Mouse (Mus musculus) midbrain, postnatal 0 days (tissue): ENCODE measurements around the gene Fbxw7. TPM values are rescaled to one million over a fixed set of nuclear protein-coding genes. Genes with fewer than 3 reads are reported as not detected.

ENCODE experiments used
- ATAC-seq: fragments of 200-750 bp; cut with Nextera tagmentation; 2 replicates; pipeline ENCODE4 v1.8.0; 2017; ENCODE audit warnings: moderate number of reproducible peaks, mild to moderate bottlenecking, moderate TSS enrichment, moderate library complexity; ENCODE audit not compliant: low FRiP score
- DNase-seq: peaks from one replicate; pipeline ENCODE4 v3.0.0-alpha.2; 2015; ENCODE audit warnings: low spot score
- H3K27ac ChIP-seq: fragments of 300-500 bp; sonication (generic); 2 replicates; pipeline ENCODE4 v1.5.1; 2014; ENCODE audit warnings: low read depth, mild to moderate bottlenecking, low read length, mixed read lengths
- H3K27me3 ChIP-seq: fragments of 300-500 bp; sonication (generic); 2 replicates; pipeline ENCODE4 v1.6.1; 2014; ENCODE audit warnings: low read length, control low read depth, mixed read lengths; ENCODE audit not compliant: insufficient read depth
- H3K36me3 ChIP-seq: fragments of 300-500 bp; sonication (generic); 2 replicates; pipeline ENCODE4 v1.6.1; 2014; ENCODE audit warnings: low read length, control low read depth, mixed read lengths; ENCODE audit not compliant: insufficient read depth
- H3K4me1 ChIP-seq: fragments of 300-500 bp; sonication (generic); 2 replicates; pipeline ENCODE4 v1.6.1; 2014; ENCODE audit warnings: mild to moderate bottlenecking, control low read depth, antibody characterized with exemption, low read length, mixed read lengths; ENCODE audit not compliant: insufficient read depth
- H3K4me2 ChIP-seq: fragments of 300-500 bp; sonication (generic); 2 replicates; pipeline ENCODE4 v1.6.1; 2014; ENCODE audit warnings: low read depth, mild to moderate bottlenecking, low read length, mixed read lengths; ENCODE audit not compliant: poor library complexity, severe bottlenecking
- H3K4me3 ChIP-seq: fragments of 300-500 bp; sonication (generic); 2 replicates; pipeline ENCODE4 v1.5.1; 2014; ENCODE audit warnings: low read depth, mild to moderate bottlenecking, low read length, moderate library complexity
- H3K9ac ChIP-seq: fragments of 300-500 bp; sonication (generic); replicated peaks from 2 replicates; pipeline ENCODE4 v1.6.1; 2014; ENCODE audit warnings: mild to moderate bottlenecking, low read length, moderate library complexity, mixed read lengths; ENCODE audit not compliant: poor library complexity, severe bottlenecking
- H3K9me3 ChIP-seq: fragments of 300-500 bp; sonication (generic); 2 replicates; pipeline ENCODE4 v1.6.1; 2016; ENCODE audit warnings: low read length, control low read depth
- CTCF ChIP-seq: IDR thresholded peaks from 2 replicates; pipeline ENCODE4 v1.5.1; 2016; ENCODE audit warnings: antibody characterized with exemption, mild to moderate bottlenecking
- WGBS: fragments of 180-500 bp; shearing (Covaris S2); extraction: QIAGEN DNeasy Blood & Tissue Kit; methylation state at CpG from one replicate; pipeline ENCODE4 v1.1.7; 2014; 5-methylcytosine and 5-hydroxymethylcytosine counted together
- polyA plus RNA-seq: library from polyadenylated mRNA; unstranded; fragments of >200 nt; fragmentation: Nextera tagmentation; extraction: Ambion mirVana; gene quantifications from 2 replicates; pipeline ENCODE4 v1.2.1, GENCODE M21; 2015
- total RNA-seq: library from RNA; depleted of rRNA; stranded (reverse); fragments of >200 nt; gene quantifications from 2 replicates; pipeline ENCODE4 v1.2.3, GENCODE M21; 2014

The Fbxw7 gene
- total and polyA plus RNA-seq, 2 experiments from 2014 or later, result 34.4 to 46.9 TPM

- no peak overlapping the region for H3K4me2 ChIP-seq
- peaks cover 12% of the 10 kb centered on the region; the same call in 1 of the 2 replicates for H3K36me3 ChIP-seq
- no peak for TF ChIP-seq CTCF
- H3K4me3 ChIP-seq, result no peak overlapping the region
- no peak for DNase-seq
- no peak overlapping the region for H3K27ac ChIP-seq
- ATAC-seq, result no peak
- no peaks in the 10 kb centered on the region for H3K9me3 ChIP-seq
- no peak overlapping the region for H3K9ac ChIP-seq
- 98% methylated on average over 2 of the region's 2 CpGs for WGBS
- H3K4me1 ChIP-seq, result no peaks in the 10 kb centered on the region
- H3K27me3 ChIP-seq, result no peaks in the 10 kb centered on the region
Measured at GRCm38 (mm10) chr3:84980158-84980557, 165.1 kb downstream of the Fbxw7 start.

DNA sequence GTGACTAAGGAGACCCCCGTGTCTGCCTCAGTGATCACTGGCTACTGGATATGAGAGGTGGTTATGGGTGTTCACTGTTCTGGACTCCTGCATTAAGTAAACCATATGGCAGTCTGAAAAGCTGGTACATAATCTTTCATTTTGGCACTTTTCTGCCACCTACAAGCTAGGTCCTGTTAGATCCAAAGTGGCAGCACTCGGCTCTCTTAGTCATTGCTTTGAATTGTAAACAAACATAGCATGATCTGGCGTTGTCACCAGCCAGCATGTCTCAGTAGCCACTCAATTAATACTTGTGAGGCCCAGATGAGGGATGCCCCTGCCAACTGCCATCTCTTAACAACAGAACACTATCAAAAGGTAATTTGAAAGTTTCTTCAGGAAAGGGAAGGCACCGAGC, 167.6 kb downstream of the Fbxw7 start:
- no peak for ATAC-seq
- 66% methylated on average over 4 of the region's 4 CpGs for WGBS
- DNase-seq, result no peak
- no peak overlapping the region for H3K9ac ChIP-seq
- H3K27ac ChIP-seq, result no peak overlapping the region
- H3K27me3 ChIP-seq, result no peaks in the 10 kb centered on the region
- no peak for TF ChIP-seq CTCF
- no peak overlapping the region for H3K4me3 ChIP-seq
- H3K36me3 ChIP-seq, result no peaks in the 10 kb centered on the region; the same call in 1 of the 2 replicates
- no peak overlapping the region for H3K4me2 ChIP-seq
- H3K9me3 ChIP-seq, result no peaks in the 10 kb centered on the region
- H3K4me1 ChIP-seq, result no peaks in the 10 kb centered on the region

- no peak for TF ChIP-seq CTCF
- no peak overlapping the region for H3K4me2 ChIP-seq
- no peaks in the 10 kb centered on the region for H3K4me1 ChIP-seq
- H3K36me3 ChIP-seq, result no peaks in the 10 kb centered on the region
- no peak for ATAC-seq
- WGBS, result 86% methylated on average over 8 of the region's 8 CpGs
- H3K27me3 ChIP-seq, result no peaks in the 10 kb centered on the region
- no peak for DNase-seq
- H3K9ac ChIP-seq, result no peak overlapping the region
- H3K9me3 ChIP-seq, result no peaks in the 10 kb centered on the region
- H3K4me3 ChIP-seq, result no peak overlapping the region
- H3K27ac ChIP-seq, result no peak overlapping the region
Measured at GRCm38 (mm10) chr3:84985121-84985625, 170.1 kb downstream of the Fbxw7 start.

GRCm38 (mm10) chr3:84988880-84989279, 173.8 kb downstream of the Fbxw7 start:
- TF ChIP-seq CTCF, result no peak
- H3K9me3 ChIP-seq, result 0 out of 2 replicates have a peak, but pooled peaks cover 4% of the 10 kb centered on the region

DNA sequence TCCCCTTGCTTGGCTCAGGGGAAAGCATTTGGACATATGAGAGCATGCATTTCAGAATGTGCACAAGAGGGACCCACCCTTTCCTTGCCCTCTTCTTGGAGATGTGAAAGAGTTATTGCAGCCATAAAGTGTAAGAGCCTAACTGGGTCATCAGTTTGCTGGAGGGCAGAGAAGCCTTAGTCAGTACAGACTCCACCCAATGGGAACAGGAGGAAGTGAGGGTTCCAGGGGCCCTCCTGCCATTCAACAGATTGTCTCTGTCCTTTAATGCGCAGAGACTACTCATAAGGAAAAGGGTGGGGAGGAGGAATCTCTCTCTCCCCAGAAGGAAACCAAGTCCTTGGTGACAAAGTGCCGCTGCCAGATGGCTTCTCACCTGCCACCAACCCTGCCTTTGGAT, 190.2 kb downstream of the Fbxw7 start:
- Histone ChIP-seq H3K9me3 (no peaks in the 10 kb centered on the region), H3K4me3 (no peak overlapping the region), H3K27me3 (no peaks in the 10 kb centered on the region), H3K9ac (no peak overlapping the region), H3K4me1 (no peaks in the 10 kb centered on the region), H3K4me2 (no peak overlapping the region), H3K36me3 (no peaks in the 10 kb centered on the region), H3K27ac (no peak overlapping the region)
- ATAC-seq, result no peak
- WGBS, result 88% methylated on average over 2 of the region's 2 CpGs
- DNase-seq, result no peak
- TF ChIP-seq CTCF, result no peak

More at GRCm38 (mm10) chr3:84988880-84989279, 173.8 kb downstream of the Fbxw7 start:
- H3K4me1 ChIP-seq, result no peaks in the 10 kb centered on the region
- no peak overlapping the region for H3K4me2 ChIP-seq
- H3K27me3 ChIP-seq, result no peaks in the 10 kb centered on the region
- ATAC-seq (no peak), DNase-seq (no peak)
- no peak overlapping the region for H3K27ac ChIP-seq
- WGBS, result 95% methylated on average over 4 of the region's 4 CpGs
- no peak overlapping the region for H3K4me3 ChIP-seq
- no peaks in the 10 kb centered on the region for H3K36me3 ChIP-seq
- H3K9ac ChIP-seq, result no peak overlapping the region

DNA sequence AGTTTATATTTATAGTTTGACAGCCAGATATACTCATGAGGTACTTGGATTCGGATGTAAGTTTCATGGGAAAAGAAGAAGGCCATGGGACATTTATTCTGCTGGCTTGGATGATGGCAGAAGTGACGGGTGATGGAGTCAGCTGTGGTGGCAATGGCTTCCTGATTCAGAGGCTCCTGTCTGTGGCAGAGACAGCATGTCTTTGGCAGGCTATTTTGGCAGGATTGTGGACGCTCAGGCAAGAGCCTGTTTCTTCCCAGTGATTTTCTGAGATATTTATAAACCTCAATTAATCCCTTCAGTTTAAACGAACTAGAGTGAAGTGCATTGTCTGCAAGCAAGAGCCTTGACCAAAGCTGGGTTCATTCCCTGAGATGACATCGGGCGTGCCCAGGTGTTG, 197.8 kb downstream of the Fbxw7 start:
- H3K4me3 ChIP-seq, result no peak overlapping the region
- DNase-seq, result no peak
- H3K9ac ChIP-seq, result no peak overlapping the region
- no peaks in the 10 kb centered on the region for H3K36me3 ChIP-seq
- no peak for ATAC-seq
- H3K9me3 ChIP-seq, result no peaks in the 10 kb centered on the region
- no peak overlapping the region for H3K4me2 ChIP-seq
- H3K27ac ChIP-seq, result no peak overlapping the region
- TF ChIP-seq CTCF, result no peak
- no peaks in the 10 kb centered on the region for H3K4me1 ChIP-seq
- H3K27me3 ChIP-seq, result no peaks in the 10 kb centered on the region
- 87% methylated on average over 6 of the region's 6 CpGs for WGBS
